Mouse (Mus musculus) erythroblast, embryonic 14.5 days (primary cell): ENCODE measurements around the gene Sec14l1. TPM values are rescaled to one million over a fixed set of nuclear protein-coding genes. Genes with fewer than 3 reads are reported as not detected.

Experiments used
- H3K27me3 ChIP-seq: 2 replicates; pipeline ENCODE4 v1.6.1; 2012; ENCODE audit warnings: inconsistent platforms; ENCODE audit not compliant: control insufficient read depth
- H3K36me3 ChIP-seq: 2 replicates; pipeline ENCODE4 v1.6.1; 2012; ENCODE audit warnings: mild to moderate bottlenecking, inconsistent platforms; ENCODE audit not compliant: control insufficient read depth
- H3K4me1 ChIP-seq: 2 replicates; pipeline ENCODE4 v1.6.1; 2012; ENCODE audit warnings: inconsistent platforms; ENCODE audit not compliant: control insufficient read depth
- H3K4me3 ChIP-seq: replicated peaks from 2 replicates; pipeline ENCODE3; 2012; ENCODE audit warnings: moderate library complexity, mild to moderate bottlenecking, inconsistent platforms
- H3K9me3 ChIP-seq: 2 replicates; pipeline ENCODE4 v1.6.1; 2012; ENCODE audit warnings: low read length, inconsistent platforms, mixed read lengths; ENCODE audit not compliant: control insufficient read depth
- GATA1 ChIP-seq: IDR thresholded peaks from 2 replicates; pipeline ENCODE4 v1.6.1; 2012; ENCODE audit warnings: low read length, inconsistent platforms, mixed read lengths
- TAL1 ChIP-seq: IDR thresholded peaks from 3 replicates; pipeline ENCODE4 v1.6.1; 2012; ENCODE audit warnings: low read length, inconsistent platforms, mixed read lengths
- polyA plus RNA-seq: library from polyadenylated mRNA; stranded (reverse); fragments of >175 nt; gene quantifications from 2 replicates; pipeline ENCODE4 v1.2.3, GENCODE M21; 2012

Sec14l1 gene
- polyA plus RNA-seq, 1 experiment, result 11.2 TPM

DNA sequence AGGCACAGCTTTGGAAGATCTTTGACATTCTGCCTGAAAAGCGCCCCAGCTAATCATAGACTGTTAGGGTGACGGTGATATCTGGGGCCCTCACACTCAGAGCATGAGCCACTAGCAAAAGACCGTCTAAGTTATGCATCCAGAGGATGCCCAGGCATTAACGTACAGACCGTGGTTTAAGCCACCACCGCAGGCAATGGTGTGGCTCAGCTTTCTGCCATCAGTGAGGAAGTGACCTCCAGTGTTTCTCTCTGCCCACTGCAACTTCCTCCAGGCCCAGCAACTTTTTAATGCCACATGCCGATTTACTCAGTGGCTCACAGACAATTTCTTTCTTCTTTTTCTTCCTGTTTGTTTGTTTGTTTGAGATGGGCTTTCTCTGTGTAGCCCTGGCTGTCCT, 81.7 kb downstream of the Sec14l1 start:
- no peaks in the 10 kb centered on the region for H3K36me3 ChIP-seq
- peaks cover 29% of the 10 kb centered on the region for H3K27me3 ChIP-seq

DNA sequence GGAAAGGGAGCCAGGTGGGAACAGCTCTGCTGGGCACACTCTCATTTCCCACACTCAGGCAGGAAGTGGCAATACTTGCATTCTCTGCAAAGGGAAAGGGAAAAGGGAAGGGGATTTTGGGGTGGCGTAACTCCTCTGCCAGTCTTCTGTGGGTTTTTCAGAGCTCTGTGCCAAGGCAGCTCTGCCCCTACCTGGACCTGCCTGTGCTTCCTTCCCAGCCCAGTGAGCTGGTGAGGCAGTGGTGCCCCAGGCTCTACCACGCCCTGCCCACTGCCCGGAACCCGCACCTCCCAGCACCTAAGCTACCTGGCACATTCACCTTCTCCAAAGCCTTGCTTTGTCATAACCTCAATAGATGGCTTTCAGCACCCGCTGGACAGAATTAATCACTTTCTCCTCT, 83.2 kb downstream of the Sec14l1 start:
- Histone ChIP-seq H3K36me3 (no peaks in the 10 kb centered on the region), H3K4me3 (no peak overlapping the region), H3K9me3 (no peaks in the 10 kb centered on the region), H3K27me3 (peaks cover 29% of the 10 kb centered on the region), H3K4me1 (no peaks in the 10 kb centered on the region)
- no peak for TF ChIP-seq GATA1
- no peak for TF ChIP-seq TAL1

More for the DNA sequence above, 81.7 kb downstream of the Sec14l1 start:
- H3K4me3 ChIP-seq, result no peak overlapping the region
- H3K9me3 ChIP-seq, result no peaks in the 10 kb centered on the region
- no peaks in the 10 kb centered on the region for H3K4me1 ChIP-seq
- TF ChIP-seq TAL1 (no peak), GATA1 (no peak)

DNA sequence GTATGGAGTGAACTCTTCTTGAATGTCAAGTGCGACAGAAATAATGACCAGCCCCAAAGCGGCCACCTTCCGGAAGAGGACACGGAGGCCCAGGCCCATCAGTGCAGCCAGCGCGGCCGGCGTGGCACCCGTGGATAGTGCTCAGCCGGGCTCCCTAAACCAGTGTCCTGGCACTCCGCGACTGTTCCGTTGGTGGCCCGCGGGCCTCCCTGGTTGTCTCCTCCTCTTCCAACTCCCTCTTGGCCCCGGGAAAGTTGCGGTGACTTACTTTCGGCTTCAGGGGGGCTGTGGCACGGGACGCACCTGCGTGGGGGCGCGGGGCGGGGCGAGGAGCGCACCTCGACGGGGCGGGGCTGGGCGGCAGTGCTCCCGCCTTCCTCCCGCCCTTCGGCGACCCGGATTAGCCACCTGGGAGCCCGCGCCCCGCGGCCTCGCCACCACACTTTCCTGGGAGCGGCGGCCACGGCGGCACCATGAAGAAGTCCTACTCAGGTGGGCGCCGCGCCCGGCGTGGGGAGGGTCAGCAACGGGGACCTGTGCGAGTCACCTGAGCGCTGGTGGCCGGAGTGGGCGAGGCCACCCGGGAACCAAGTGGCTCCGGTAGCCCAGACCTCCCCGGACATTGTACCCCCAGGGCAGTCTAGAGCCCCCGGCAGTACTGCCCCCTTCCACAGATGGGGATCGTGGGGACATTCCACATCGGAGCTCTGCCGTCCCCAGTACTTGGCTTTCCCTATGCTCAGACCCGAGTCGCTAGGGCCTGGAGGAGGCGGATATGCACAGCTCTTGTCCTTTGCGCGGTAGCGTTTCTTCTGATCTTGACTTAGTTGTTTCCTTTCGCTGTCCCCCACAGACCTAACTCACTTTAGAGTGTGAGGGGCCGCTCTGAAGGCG, 84.6 kb downstream of the Sec14l1 start, which contains the start of gene Sept9:
Gene Sept9, plus strand, starts transcription at position 380 of the 894 bp plus-strand sequence.
- Histone ChIP-seq H3K9me3 (no peaks in the 10 kb centered on the region), H3K27me3 (peaks cover 29% of the 10 kb centered on the region), H3K36me3 (no peaks in the 10 kb centered on the region), H3K4me1 (no peaks in the 10 kb centered on the region), H3K4me3 (peak within 1 kb of the TSS; percentile 50)
- no peak for TF ChIP-seq TAL1
- TF ChIP-seq GATA1, result no peak

DNA sequence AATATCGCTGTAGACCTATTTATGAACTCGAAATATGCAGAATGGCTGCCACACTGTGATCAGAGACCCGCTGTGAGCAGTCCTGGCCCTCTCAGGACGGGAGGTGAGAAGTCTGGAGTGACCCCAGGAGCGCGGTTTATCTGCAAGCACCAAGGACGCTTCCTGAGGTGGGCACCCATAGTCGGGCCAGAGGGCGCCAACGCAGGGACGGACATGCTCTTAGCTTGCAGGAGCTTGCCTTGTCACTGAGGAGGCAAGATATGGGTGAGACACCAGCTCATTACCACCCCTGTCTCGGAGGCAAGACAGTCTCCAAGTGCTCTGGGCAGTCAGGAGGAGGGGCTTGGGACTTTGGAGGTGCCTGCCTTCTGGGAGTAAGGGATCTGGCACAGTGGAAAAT, 86.9 kb downstream of the Sec14l1 start:
- no peaks in the 10 kb centered on the region for H3K9me3 ChIP-seq
- H3K4me1 ChIP-seq, result no peaks in the 10 kb centered on the region
- H3K4me3 ChIP-seq, result no peak overlapping the region
- peaks cover 29% of the 10 kb centered on the region for H3K27me3 ChIP-seq
- TF ChIP-seq TAL1, result no peak
- TF ChIP-seq GATA1, result no peak
- no peaks in the 10 kb centered on the region for H3K36me3 ChIP-seq

DNA sequence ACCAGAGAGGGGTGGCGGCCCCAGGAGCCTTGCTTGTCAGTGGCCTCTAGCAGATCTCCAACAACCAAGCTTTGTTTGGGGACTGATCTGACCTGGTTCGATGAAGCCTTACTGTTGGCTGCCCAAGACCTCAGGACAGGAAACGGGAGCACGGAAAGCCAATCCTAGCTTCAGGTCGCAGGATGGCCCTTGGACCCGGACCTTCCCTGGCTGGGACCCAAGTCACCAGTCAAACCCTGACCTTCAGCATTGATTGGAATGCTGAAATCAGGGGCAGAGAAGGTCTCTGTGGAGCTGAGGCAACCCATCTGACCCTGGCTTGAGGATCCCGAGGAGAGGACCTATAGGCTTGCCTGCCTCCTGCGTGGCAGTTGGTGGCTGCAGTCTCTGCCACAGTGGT, 89.6 kb downstream of the Sec14l1 start:
- no peaks in the 10 kb centered on the region for H3K4me1 ChIP-seq
- H3K36me3 ChIP-seq, result no peaks in the 10 kb centered on the region
- peaks cover 14% of the 10 kb centered on the region for H3K27me3 ChIP-seq
- H3K4me3 ChIP-seq, result no peak overlapping the region
- H3K9me3 ChIP-seq, result peaks cover 2% of the 10 kb centered on the region; the same call in 1 of the 2 replicates
- TF ChIP-seq GATA1 (no peak), TAL1 (no peak)

DNA sequence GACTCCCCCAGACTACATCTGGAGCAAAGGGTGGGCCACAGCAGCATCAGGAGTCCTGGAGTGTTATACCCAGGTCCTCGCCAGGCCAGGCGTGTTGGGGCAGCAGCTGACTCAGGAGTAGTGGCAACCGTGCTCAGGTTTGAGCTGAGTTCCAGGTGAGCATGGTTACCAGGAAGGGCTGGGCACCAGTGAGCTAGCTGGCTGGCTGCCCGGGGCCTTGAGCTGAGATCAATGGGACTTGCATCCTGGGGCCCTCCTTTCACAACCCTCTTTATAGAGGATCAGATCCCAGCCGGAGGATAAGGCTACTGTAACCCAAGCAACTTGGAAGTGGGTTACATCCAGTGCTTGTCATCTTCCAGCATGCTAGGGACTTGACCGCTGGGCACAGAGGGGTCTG, 90.1 kb downstream of the Sec14l1 start:
- no peak overlapping the region for H3K4me3 ChIP-seq
- H3K27me3 ChIP-seq, result peaks cover 10% of the 10 kb centered on the region
- no peaks in the 10 kb centered on the region for H3K4me1 ChIP-seq
- peaks cover 2% of the 10 kb centered on the region; the same call in 1 of the 2 replicates for H3K9me3 ChIP-seq
- TF ChIP-seq GATA1, result no peak
- no peaks in the 10 kb centered on the region for H3K36me3 ChIP-seq

DNA sequence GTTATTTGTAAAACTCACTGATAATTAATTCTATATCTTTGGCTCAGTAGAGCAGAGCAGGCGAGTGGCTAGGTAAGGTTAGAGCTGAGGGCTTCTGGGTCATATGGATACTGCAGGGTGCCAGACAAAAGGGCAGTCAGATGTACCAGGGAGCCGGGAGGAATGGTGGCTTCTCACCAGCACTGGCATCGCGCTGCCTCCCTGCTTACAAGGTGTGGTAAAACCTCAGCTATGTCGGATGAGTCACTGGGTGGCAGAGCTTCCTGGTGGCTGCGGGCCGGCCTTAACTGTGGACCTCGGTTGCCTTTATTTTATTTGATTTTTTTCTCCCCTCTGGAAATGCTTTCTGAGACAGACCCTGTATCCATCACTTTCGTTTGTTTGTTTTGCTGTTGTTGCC, 90.5 kb downstream of the Sec14l1 start:
- H3K27me3 ChIP-seq, result peaks cover 7% of the 10 kb centered on the region

DNA sequence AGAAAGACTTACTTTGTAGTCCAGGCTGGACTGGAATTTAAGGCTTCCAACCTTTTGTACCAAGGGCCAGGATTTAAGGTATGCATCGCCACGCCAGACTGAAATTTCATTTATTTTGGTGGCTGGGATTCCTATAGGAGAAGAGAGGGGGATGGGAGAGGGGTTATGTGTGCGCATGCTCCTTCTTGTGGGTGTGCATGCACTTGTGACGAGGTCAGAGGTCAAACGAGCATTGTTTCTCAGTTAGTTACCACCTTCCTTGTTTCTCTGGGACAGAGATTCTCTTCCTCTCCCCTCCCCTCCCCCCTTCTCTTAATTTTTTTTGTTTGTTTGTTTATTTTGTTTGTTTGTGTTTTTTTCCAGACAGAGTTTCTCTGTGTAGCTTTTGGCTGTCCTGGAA, 92.5 kb downstream of the Sec14l1 start:
- Histone ChIP-seq H3K36me3 (no peaks in the 10 kb centered on the region), H3K9me3 (peaks cover 2% of the 10 kb centered on the region; the same call in 1 of the 2 replicates), H3K4me1 (no peaks in the 10 kb centered on the region), H3K27me3 (no peaks in the 10 kb centered on the region), H3K4me3 (no peak overlapping the region)
- TF ChIP-seq GATA1 (no peak), TAL1 (no peak)

More for the DNA sequence above, 90.5 kb downstream of the Sec14l1 start:
- Histone ChIP-seq H3K4me3 (no peak overlapping the region), H3K36me3 (no peaks in the 10 kb centered on the region), H3K9me3 (peaks cover 2% of the 10 kb centered on the region; the same call in 1 of the 2 replicates), H3K4me1 (no peaks in the 10 kb centered on the region)
- no peak for TF ChIP-seq TAL1
- TF ChIP-seq GATA1, result no peak

DNA sequence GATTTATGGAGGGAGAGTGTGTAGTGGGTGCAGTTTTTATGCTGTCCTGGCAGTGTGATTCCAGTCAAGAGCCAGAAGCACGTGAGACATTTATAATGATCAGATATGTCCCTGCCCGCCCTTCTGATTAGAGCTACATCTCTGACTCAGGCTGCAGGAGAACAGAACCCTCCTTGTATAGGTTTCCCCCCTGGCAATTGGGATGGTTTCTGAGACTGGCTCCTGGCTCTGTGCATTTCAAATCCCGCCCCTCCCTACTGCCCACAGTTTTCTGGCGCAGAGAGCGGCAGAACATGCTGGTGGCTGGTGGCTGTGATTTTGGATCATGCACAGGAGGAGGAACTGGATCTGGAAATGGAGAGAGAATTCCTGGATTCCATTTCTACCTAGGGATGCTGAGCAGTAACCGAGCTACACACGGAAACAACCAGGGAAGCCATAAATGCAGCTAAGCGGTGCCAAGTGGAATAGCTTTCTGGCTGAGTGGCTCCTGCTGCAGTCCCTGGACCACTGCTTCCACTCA, 93.2 kb downstream of the Sec14l1 start:
- TF ChIP-seq GATA1 (no peak), TAL1 (no peak)
- Histone ChIP-seq H3K27me3 (no peaks in the 10 kb centered on the region), H3K36me3 (no peaks in the 10 kb centered on the region), H3K4me3 (no peak overlapping the region), H3K4me1 (no peaks in the 10 kb centered on the region), H3K9me3 (peaks cover 2% of the 10 kb centered on the region; the same call in 1 of the 2 replicates)

Other genes with a start within 250 kb of the Sec14l1 start
- 0.02 TPM in 1 of 2 replicates, not detected in the other for gene Mgat5b, start 196.3 kb upstream of the Sec14l1 start, polyA plus RNA-seq
- gene Sept9, start 84.5 kb downstream of the Sec14l1 start, polyA plus RNA-seq, result 0.37 and 0.49 TPM in 2 replicates